Comparison of ENCODE assay signal across 9 mouse cellular contexts in genomic region chr15:78254751-78255150, GRCm38 (mm10). TPM values are rescaled to one million over a fixed set of nuclear protein-coding genes. Genes with fewer than 3 reads are reported as not detected.
DNase-seq lines count a peak whose midpoint lies in the region; ATAC-seq lines count a peak whose summit lies in the region.
"Had no signal": no experiment of that assay in that cellular context is flagged by ENCODE, and none has a peak within 500 bp of the region (broad histone marks: within the 10 kb centered on the region; RNA-seq: fewer than 3 reads in every experiment).

No protein-coding gene starts in this region.

- no peak for ATAC-seq in megakaryocyte progenitor cell, adult 5-6 weeks (replicated peaks; ENCODE audit: poor library complexity)

- peak; percentile 64 for DNase-seq in layer of hippocampus, adult 11-12 months (ENCODE audit: low spot score)
- no peak for DNase-seq in layer of hippocampus, adult 9-10 months (ENCODE audit: low spot score)
- peak; percentile 24 for DNase-seq in adrenal gland, adult 8-10 months
- DNase-seq in embryo, embryonic 11 days = peak; percentile 81
- peak; percentile 35 for DNase-seq in hindlimb bud, embryonic 11.5 days (ENCODE audit: extremely low spot score, low read depth, low spot score)
- peak; percentile 39 for DNase-seq in lung, postnatal 36 days
- peak; percentile 81 for DNase-seq in testis, postnatal 10 days (ENCODE audit: low spot score)

RNA-seq across cellular contexts. Expression of gene Ncf4, which starts 10.2 kb away (rescaled TPM):
- 1 to 10 TPM; 2.0 to 5.1 (median 3.3) TPM for total RNA-seq in adrenal gland, adult 8-10 months (2022)
- total RNA-seq in megakaryocyte progenitor cell, adult 5-6 weeks (2015) = 128 and 151 TPM in 2 replicates
- total RNA-seq in megakaryocyte progenitor cell, adult 5-6 weeks (2017) = 77.4 and 119 TPM in 2 replicates

RNA-seq across cellular contexts. Expression of gene Pvalb, which starts 48.6 kb away (rescaled TPM):
- not detected for total RNA-seq in adrenal gland, adult 8-10 months (2022)
- total RNA-seq in megakaryocyte progenitor cell, adult 5-6 weeks (2015) = not detected in 2 replicates
- total RNA-seq in megakaryocyte progenitor cell, adult 5-6 weeks (2017) = not detected in 2 replicates
- total RNA-seq: hematopoietic stem cell, adult 5-6 weeks had no signal

RNA-seq across cellular contexts. Expression of gene Csf2rb2, which starts 50.8 kb away (rescaled TPM):
- total RNA-seq in adrenal gland, adult 8-10 months (2022) = 1 to 10 TPM in 2 of 4 experiments, under 1 TPM in 2; 0.70 to 2.2 (median 1.4) TPM
- 4.2 and 4.7 TPM in 2 replicates for total RNA-seq in megakaryocyte progenitor cell, adult 5-6 weeks (2015)
- total RNA-seq in megakaryocyte progenitor cell, adult 5-6 weeks (2017) = 0.98 and 1.7 TPM in 2 replicates

Comparison
In these comparisons a context has a peak if more than half of its experiments do, and no peak if none do; other contexts are left out.
1. RNA of gene Ncf4, which starts 10.2 kb away (total RNA-seq): 77.4 to 151 TPM in megakaryocyte progenitor cell, adult 5-6 weeks; 2.0 to 5.1 TPM in adrenal gland, adult 8-10 months; every median in the first group is over 10 times any median in the second.